Mouse (Mus musculus): ENCODE data around the gene Patl2.

DNA sequence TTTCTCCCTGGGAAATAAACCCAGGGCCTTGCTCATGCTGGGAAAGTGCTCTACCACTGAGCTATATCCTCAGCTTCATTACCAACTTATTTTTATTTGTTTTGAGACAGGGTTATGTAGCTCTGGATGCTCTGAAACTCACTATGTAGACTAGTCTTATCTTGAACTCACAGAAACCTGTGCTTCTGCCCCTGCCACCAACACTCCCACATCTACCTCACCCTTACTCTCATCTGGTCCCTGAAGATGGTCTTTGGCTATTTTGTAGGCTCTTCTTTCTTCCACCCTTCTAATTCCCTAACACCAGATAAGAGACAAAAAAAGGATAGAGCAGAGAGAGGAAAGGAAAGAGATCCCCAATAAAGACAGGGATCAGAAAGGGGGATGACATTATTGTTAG is 37.7 kb upstream of the Patl2 start:
- TF ChIP-seq EP300 (IDR thresholded peaks at IDR 0.05; ENCODE audit: low read depth): no peak
- no peak for TF ChIP-seq CTCF (IDR thresholded peaks at IDR 0.05; ENCODE audit: low read depth)

Data from heart, postnatal 0 days (tissue).